Comparison of ENCODE assay signal across 8 mouse cellular contexts in the genomic region with DNA sequence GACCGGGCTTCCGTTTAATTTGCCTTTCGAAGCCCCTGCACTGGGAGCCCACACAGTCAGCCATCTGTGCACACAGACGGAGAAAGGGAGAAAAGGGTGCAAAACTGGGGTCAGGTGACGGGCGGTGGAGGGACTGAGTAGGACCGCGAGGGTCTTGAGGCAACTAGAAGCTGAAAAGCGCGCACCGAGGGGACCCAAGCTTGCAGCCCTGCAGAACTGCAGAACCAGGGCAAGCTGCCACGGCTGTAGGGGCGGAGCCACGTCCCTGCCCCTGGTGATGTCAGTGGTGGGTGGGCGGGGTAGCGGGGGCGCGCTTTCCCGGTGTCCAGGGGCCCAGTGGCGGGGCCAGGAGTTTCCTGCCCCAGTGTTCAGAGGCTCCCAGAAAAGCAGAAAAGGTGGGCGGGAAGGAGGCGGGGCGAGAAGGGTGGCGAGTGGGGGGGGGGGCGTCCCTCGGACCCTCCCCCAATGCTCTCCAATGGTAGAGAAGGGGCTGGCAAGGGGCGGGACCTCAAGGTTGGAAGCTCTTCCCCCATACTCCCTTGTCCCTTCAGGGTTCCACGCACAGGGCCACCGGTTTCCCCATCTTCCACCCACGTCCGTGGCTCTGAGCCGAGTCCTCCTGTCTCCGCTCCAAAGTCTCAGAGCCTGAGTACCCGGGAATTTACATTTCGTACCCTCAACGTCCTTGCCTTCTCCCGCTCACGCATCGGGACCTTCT. TPM values are rescaled to one million over a fixed set of nuclear protein-coding genes. Genes with fewer than 3 reads are reported as not detected.
DNase-seq lines count a peak whose midpoint lies in the region; ATAC-seq and TF ChIP-seq lines count a peak whose summit lies in the region.

No protein-coding gene starts in this region.

- no peak for TF ChIP-seq CTCF in lung, adult 2 months (IDR thresholded peaks at IDR 0.05; ENCODE audit: insufficient read depth, low read length)
- TF ChIP-seq CTCF in bone marrow macrophage, adult 2 months (IDR thresholded peaks at IDR 0.05; ENCODE audit: low read depth, low read length) = no peak
- TF ChIP-seq CTCF in embryonic fibroblast, embryonic 13.5 days (IDR thresholded peaks at IDR 0.05; ENCODE audit: borderline replicate concordance, insufficient read depth, low read length) = no peak
- no peak for TF ChIP-seq CTCF in liver, adult 2 months (IDR thresholded peaks at IDR 0.05; ENCODE audit: low read depth, low read length)
- no peak for TF ChIP-seq CTCF in olfactory bulb, adult 2 months (IDR thresholded peaks at IDR 0.05; ENCODE audit: insufficient read depth, low read depth, low read length)

- peaks cover 23% of the 10 kb centered on the region for H3K27me3 ChIP-seq in hindbrain, embryonic 14.5 days (ENCODE audit: control insufficient read depth, insufficient read depth, low read length)
- no peaks in the 10 kb centered on the region for H3K27me3 ChIP-seq in liver, adult 2 months (ENCODE audit: control insufficient read depth, insufficient read depth, low read length)

- H3K4me2 ChIP-seq in hindbrain, embryonic 14.5 days (replicated peaks) = peak overlapping the region; percentile 74

- H3K9ac ChIP-seq in hindbrain, embryonic 14.5 days = peak overlapping the region; percentile 66
- peak overlapping the region; percentile 78 for H3K9ac ChIP-seq in liver, adult 2 months (ENCODE audit: low read depth, low read length)

- peaks cover 14% of the 10 kb centered on the region for H3K4me1 ChIP-seq in lung, adult 2 months (ENCODE audit: control insufficient read depth, insufficient read depth, low read length)
- H3K4me1 ChIP-seq in bone marrow macrophage, adult 2 months (ENCODE audit: control insufficient read depth, insufficient read depth, low read length) = peaks cover 8% of the 10 kb centered on the region; the same call in 1 of the 2 replicates
- no peaks in the 10 kb centered on the region for H3K4me1 ChIP-seq in embryonic fibroblast, embryonic 13.5 days (ENCODE audit: control insufficient read depth, insufficient read depth, low read length)
- H3K4me1 ChIP-seq in hindbrain, embryonic 14.5 days (replicated peaks; ENCODE audit: control insufficient read depth, insufficient read depth, low read length) = 0 out of 2 replicates have a peak, but pooled peaks cover 7% of the 10 kb centered on the region
- H3K4me1 ChIP-seq in liver, adult 2 months (ENCODE audit: control insufficient read depth, insufficient read depth, low read length) = peaks cover 4% of the 10 kb centered on the region
- H3K4me1 ChIP-seq in olfactory bulb, adult 2 months (ENCODE audit: control insufficient read depth, insufficient read depth, low read length) = peaks cover 10% of the 10 kb centered on the region; the same call in 1 of the 2 replicates

- H3K36me3 ChIP-seq in hindbrain, embryonic 14.5 days (replicated peaks; ENCODE audit: control insufficient read depth, insufficient read depth) = no peaks in the 10 kb centered on the region
- H3K36me3 ChIP-seq in liver, adult 2 months (ENCODE audit: control insufficient read depth, insufficient read depth, low read length) = no peaks in the 10 kb centered on the region

- H3K9me3 ChIP-seq in hindbrain, embryonic 14.5 days (ENCODE audit: control insufficient read depth, low read length) = no peaks in the 10 kb centered on the region

- H3K4me3 ChIP-seq in lung, adult 2 months (replicated peaks; ENCODE audit: extremely low read depth, low read depth, low read length) = peak overlapping the region; percentile 15
- H3K4me3 ChIP-seq in bone marrow macrophage, adult 2 months (ENCODE audit: insufficient read depth, low read length) = peak overlapping the region; percentile 58
- H3K4me3 ChIP-seq in embryonic fibroblast, embryonic 13.5 days (ENCODE audit: insufficient read depth, low read length) = peak overlapping the region; percentile 36
- peak overlapping the region; percentile 46 for H3K4me3 ChIP-seq in hindbrain, embryonic 14.5 days (replicated peaks; ENCODE audit: low read length)
- H3K4me3 ChIP-seq in liver, adult 2 months (ENCODE audit: insufficient read depth, low read depth, low read length) = peak overlapping the region; percentile 71
- H3K4me3 ChIP-seq in olfactory bulb, adult 2 months (ENCODE audit: insufficient read depth, low read depth, low read length) = peak overlapping the region; percentile 25

- 3% methylated on average over 38 of the region's 39 CpGs for WGBS in lung, adult 2 months
- under 1% methylated on average over 38 of the region's 39 CpGs for WGBS in hindbrain, embryonic 14.5 days
- WGBS in liver, adult 2 months = under 1% methylated on average over 35 of the region's 39 CpGs
- WGBS in olfactory bulb, adult 2 months = 4% methylated on average over 38 of the region's 39 CpGs

- ATAC-seq in hindbrain, embryonic 14.5 days (ENCODE audit: low FRiP score) = peak; percentile 91

- no peak overlapping the region for H3K27ac ChIP-seq in bone marrow macrophage, adult 2 months (ENCODE audit: insufficient read depth, low read depth, low read length)
- no peak overlapping the region for H3K27ac ChIP-seq in embryonic fibroblast, embryonic 13.5 days (ENCODE audit: insufficient read depth, low read length)
- peak overlapping the region; percentile 96 for H3K27ac ChIP-seq in hindbrain, embryonic 14.5 days
- H3K27ac ChIP-seq in liver, adult 2 months (replicated peaks; ENCODE audit: insufficient read depth, low read depth, low read length) = peak overlapping the region; percentile 85
- no peak overlapping the region for H3K27ac ChIP-seq in olfactory bulb, adult 2 months (ENCODE audit: insufficient read depth, low read depth, low read length)

- peaks cover 3% of the 10 kb centered on the region; the same call in 1 of the 2 replicates for H3K79me2 ChIP-seq in liver, adult 2 months (ENCODE audit: control insufficient read depth, insufficient read depth, low read length)

- DNase-seq in lung, adult 2 months = no peak
- DNase-seq in lung, postnatal 36 days = no peak
- DNase-seq in hindbrain, embryonic 14.5 days (ENCODE audit: low spot score) = peak; percentile 77
- DNase-seq in liver, adult 2 months (ENCODE audit: extremely low read depth, low read depth, low spot score) = peak; percentile 85
- no peak for DNase-seq in natural killer cell, adult 2 months (ENCODE audit: low spot score in 2 of 2)

- no peak for TF ChIP-seq POLR2A in lung, adult 2 months (IDR thresholded peaks at IDR 0.05; ENCODE audit: borderline replicate concordance, extremely low read depth, low read depth, low read length)
- no peak for TF ChIP-seq POLR2A in bone marrow macrophage, adult 2 months (IDR thresholded peaks at IDR 0.05; ENCODE audit: borderline replicate concordance, low read depth, low read length)
- peak; percentile 61 for TF ChIP-seq POLR2A in embryonic fibroblast, embryonic 13.5 days (IDR thresholded peaks at IDR 0.05; ENCODE audit: low read depth, low read length)
- TF ChIP-seq POLR2A in liver, adult 2 months (IDR thresholded peaks at IDR 0.05; ENCODE audit: extremely low read depth, insufficient read depth, low read length) = peak; percentile 65; the same call in 1 of the 2 replicates
- no peak for TF ChIP-seq POLR2A in olfactory bulb, adult 2 months (IDR thresholded peaks at IDR 0.05; ENCODE audit: insufficient read depth, low read depth, low read length)

RNA-seq across cellular contexts. Expression of a gene that starts 1.1 kb away (rescaled TPM):
- 9.2 and 12.9 TPM in 2 replicates for polyA plus RNA-seq in lung, adult 2 months (2012; rRNA removed)
- not detected in 2 replicates for polyA plus RNA-seq in bone marrow macrophage, adult 2 months (2012; ENCODE audit: insufficient read depth, insufficient read length, missing spikeins)
- polyA plus RNA-seq in embryonic fibroblast, embryonic 13.5 days (2011; ENCODE audit: insufficient read length, low read depth, missing spikeins) = 8.9 and 28.2 TPM in 2 replicates
- polyA plus RNA-seq in hindbrain, embryonic 14.5 days (2014; fragmentation: Nextera tagmentation; extraction: Ambion mirVana) = 64.6 and 83.7 TPM in 2 replicates
- total RNA-seq in liver, adult 2 months (2014; rRNA removed) = 219 and 292 TPM in 2 replicates
- 213 and 233 TPM in 2 replicates for polyA plus RNA-seq in liver, adult 2 months (2012; rRNA removed)
- polyA plus RNA-seq in olfactory bulb, adult 2 months (2012; ENCODE audit: insufficient read depth, insufficient read length, low replicate concordance, missing spikeins) = not detected in 2 replicates

Comparison
In these comparisons a context has a peak if more than half of its experiments do, and no peak if none do; other contexts are left out.
1. DNase-seq: peak in hindbrain, embryonic 14.5 days (single experiment) and liver, adult 2 months (single experiment); none in lung, adult 2 months (single experiment), lung, postnatal 36 days (single experiment) and natural killer cell, adult 2 months (0 of 2).
2. H3K4me3 ChIP-seq: peak in every context shown above with its lines; median percentile 71 in liver, adult 2 months; 58 in bone marrow macrophage, adult 2 months; 46 in hindbrain, embryonic 14.5 days; 36 in embryonic fibroblast, embryonic 13.5 days; 25 in olfactory bulb, adult 2 months; 15 in lung, adult 2 months.
3. POLR2A ChIP-seq: peak in embryonic fibroblast, embryonic 13.5 days (single experiment) and liver, adult 2 months (single experiment); none in lung, adult 2 months (single experiment), bone marrow macrophage, adult 2 months (single experiment) and olfactory bulb, adult 2 months (single experiment).
4. H3K27ac ChIP-seq: peak in hindbrain, embryonic 14.5 days (single experiment) and liver, adult 2 months (single experiment); none in bone marrow macrophage, adult 2 months (single experiment), embryonic fibroblast, embryonic 13.5 days (single experiment) and olfactory bulb, adult 2 months (single experiment).